Mouse (Mus musculus): ENCODE measurements around the gene Mgat5. TPM values are rescaled to one million over a fixed set of nuclear protein-coding genes. Genes with fewer than 3 reads are reported as not detected.

Gene Mgat5
- total RNA-seq, 2 experiments from 2014 or later: 11.4 to 11.8 TPM

- no peak for DNase-seq
Observed at GRCm38 (mm10) chr1:127259669-127260068, 54.9 kb downstream of the Mgat5 start.

DNA sequence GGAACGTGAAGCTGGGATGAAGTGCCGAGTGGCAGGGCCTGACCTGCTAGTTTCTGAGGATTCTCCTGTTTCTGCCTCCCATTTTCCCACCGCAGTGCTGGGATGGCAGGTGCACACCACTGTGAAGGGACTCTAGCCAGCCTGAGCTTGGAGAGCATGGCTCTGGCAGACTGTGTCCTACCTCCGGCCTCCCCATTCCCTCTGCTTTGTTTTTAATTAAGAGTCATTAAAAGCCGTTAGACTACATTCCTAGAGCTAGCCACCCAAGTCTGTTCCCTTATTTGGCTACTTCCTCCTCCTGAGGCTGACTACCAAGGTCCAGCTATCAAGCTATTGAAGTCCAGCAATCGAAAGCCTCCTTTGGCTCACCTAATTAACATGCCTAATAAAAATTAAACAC is 56.2 kb downstream of the Mgat5 start:
- no peak for DNase-seq

DNA sequence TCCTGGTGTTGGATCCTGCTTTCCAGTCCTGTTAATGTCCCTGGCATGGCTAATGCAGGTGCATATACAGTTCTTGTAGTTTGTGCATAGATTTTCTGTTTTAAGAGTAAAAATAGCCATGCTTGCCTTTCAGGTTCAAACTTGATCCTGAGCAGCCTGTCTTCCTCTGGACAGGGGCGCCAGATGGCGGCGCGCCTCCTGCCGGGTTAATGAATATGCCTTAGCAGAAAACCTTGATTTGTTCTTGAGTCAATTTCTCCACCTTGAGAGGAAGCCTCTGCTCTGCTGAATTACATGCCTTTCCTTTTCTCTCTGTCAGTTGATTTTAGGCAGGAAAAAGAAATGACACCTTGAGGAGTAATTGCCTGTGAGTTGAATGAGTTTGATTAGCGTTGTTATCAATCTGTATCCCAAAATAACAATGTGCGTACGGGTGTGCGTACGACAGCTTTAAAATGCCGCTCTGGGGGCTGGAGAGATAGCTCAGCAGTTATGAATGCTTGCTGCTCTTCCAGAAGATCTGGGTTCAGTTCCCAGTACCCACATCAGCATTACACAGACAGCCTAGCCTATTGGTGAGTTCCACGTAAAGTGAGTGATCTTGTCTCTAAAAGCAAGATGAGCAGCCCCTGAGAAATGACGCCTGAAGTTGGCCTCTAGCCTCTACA is 57.5 kb downstream of the Mgat5 start:
- no peak for DNase-seq

- no peak for DNase-seq
Observed at GRCm38 (mm10) chr1:127267985-127268384, 63.2 kb downstream of the Mgat5 start.

DNA sequence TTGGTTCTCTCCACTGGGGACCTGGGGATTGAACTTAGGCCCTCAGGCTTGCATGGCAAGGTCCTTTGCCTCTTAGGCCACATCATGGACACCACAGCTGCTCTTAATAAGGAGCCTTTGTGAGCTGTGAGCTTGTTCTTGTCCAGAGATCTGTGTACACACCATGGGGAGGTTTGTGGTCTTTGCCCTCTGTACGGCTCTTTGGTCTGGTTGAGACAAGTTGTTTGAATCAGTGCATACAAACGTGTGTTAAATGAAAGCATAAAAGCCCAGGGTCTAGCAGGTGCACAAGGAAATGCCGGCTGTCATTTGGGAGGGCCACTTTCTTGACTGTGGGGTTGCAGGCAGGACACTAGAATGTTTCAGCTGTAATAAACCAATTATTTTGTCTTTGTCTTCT is 64.5 kb downstream of the Mgat5 start:
- DNase-seq: no peak

- no peak for DNase-seq
Observed at GRCm38 (mm10) chr1:127270273-127271020, 65.6 kb downstream of the Mgat5 start.

DNA sequence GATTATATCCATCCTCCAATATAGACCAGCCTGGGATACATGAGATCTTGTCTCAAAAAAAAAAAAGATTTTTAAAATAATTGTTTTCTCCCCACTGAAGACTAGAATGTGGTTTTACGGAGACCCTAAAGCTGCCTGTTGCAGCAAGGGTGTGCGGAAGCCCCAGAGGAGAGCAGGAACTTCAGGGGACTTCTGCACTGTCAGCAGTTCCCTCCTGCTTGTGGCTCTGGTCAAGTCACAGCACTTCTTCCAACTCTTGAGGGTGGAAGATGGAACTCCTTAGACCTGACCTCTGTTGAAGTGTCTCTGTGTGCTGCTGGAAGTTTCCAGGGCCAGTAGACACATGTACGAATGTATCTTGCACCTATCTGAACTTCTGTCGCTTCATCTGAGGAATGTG is 66.3 kb downstream of the Mgat5 start:
- no peak for DNase-seq

DNA sequence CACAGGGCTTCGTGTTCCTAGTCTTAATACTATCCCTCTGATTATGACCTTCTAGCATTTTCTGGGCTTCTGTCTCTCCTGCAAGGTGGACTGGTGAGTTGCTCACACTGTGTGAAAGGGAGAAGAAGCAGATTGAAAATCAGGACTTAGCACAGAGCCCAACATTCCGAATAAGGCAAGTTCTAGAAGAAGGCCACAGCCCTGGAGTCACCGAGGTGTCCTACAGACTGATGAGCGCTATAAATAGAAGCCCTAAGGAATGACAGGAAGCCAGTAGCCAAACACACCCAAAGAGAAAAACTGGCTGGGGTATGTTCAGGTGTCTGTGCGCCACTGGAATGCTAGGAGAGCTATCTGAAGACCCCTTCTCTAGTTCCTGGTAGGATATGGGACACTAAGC is 68.5 kb downstream of the Mgat5 start:
- no peak for DNase-seq

DNA sequence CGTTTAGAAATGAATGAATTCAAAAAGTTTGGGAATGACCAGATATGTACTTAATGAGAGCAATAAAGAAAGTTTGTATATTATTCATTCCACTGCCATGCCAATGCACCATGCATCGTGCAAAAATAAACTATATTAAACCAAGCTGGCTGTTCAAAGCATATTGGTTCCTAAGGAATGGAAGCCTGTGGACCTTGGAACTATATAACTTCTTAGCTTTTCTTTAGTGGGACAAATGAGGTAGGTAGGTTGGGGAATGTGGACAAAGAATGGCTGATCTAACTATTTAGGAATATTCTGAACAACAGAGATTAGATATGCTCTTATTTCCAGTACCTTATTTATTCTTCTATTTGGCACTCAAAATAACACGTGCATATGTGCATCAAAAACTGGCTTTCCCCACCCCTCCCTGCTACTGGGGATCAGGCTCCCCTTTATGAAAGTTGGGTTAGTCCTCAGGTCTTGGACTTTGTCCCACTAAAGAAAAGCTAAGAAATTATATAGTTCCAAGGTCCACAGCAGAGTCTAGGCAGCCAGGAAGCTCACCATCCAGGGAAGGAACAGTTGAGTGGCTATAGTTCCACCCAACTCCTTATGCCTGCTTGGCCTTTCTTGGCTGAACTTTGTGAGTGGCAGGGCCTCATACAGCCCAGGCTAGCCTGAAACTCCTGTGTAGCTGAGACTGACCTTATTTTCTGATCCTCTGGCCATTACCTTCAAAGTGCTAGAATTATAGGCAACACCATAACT is 70.9 kb downstream of the Mgat5 start:
- DNase-seq: no peak

DNA sequence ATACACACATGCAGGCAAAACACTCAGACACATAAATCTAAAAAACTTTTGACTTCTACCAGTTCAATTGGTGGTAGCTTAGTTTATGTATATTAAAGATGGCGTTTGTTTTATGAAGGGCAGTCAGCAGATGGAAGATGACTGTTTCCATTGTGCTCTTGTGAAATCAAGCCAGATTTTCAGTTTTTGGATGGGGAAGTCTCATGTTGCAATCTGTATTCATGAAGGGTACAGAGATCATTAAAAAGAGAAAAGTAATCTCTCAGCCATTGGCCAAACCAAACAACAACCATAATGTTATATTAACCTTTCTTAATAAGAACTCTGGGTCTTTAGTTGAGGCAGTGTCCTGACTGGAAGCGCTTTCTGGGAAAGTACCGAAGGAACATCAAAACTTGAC is 73.3 kb downstream of the Mgat5 start:
- DNase-seq: no peak

DNA sequence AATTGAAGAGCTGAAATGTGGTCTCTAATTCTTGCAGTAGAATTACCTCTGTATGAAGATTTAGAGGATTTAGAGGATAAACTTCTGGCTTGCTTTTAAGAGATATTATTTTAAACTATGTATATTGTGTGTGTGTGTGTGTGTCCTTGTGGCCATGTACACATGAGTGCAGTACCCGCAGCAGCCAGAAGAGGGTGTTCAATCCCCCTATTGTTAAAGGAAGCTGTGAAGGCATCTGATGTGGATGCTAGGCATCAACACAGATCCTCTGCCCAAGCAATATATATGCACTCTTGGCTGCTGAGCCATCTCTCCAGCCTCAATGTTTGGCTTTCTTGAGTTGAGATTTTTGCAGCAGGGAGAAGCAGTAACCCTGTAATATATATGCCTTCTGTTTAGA is 75.4 kb downstream of the Mgat5 start:
- DNase-seq: peak in 1 of 2 experiments; percentile 8

DNA sequence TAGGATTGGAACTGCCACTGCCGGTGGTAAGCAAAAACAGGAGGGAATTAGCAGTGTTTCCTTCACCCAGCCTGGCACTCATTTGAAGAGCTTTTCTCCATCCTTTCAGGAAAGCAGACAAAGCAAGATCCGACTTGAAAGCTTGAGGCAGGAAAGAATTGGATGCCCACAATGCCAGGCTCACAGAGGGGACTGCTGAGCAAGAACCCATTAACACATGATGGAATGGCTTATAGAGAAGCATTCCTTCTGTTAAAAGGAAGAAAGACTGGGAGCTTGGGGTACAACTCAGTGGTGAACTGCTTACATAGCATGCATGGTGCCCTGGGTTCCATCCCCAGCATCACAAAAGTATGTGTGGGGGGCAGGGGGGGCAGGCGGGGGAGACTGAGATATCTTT is 80.2 kb downstream of the Mgat5 start:
- no peak for DNase-seq

GRCm38 (mm10) chr1:127287505-127287904 is 82.7 kb downstream of the Mgat5 start:
- DNase-seq: no peak

DNA sequence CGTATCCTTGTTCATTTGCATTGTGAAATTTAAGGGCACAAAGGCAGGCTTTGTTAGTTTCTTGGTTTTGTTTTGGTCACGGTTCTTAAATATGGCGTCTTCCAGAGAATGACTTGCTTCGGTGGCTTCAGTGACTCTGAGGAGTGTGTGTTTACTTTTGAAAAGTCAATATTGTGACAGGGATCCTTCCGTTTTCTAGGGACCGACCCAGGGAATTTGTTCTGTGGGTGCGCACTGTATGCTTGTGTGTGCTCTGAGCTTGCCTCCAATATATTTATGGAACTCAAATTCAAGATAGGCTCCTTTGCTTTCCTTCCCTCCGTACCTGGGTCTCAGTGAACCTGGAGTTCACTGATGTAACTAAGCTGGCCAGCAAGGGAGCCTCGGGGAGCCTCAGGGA is 86.1 kb downstream of the Mgat5 start:
- no peak for DNase-seq

DNA sequence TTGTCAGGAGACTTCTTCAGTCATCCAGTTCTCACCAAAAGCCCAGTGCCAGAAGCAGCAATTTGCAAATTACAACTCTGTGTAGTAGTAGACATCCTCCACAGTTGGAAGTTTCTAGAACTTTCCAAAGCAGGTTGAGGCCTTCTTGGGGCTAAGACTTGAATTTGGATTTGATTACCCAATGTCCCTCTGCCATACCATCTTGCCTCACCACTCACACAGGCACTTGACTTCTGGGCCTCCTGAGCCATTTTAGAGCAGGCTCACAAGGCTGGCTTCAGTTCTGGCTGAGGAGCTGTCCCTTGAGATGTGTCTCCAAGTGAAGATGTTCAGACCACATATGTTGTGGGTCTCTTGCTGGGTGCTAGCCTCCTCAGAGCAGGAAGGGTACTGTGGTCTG is 86.9 kb downstream of the Mgat5 start:
- DNase-seq: no peak

- DNase-seq: no peak
Observed at GRCm38 (mm10) chr1:127293286-127293685, 88.5 kb downstream of the Mgat5 start.

GRCm38 (mm10) chr1:127296815-127297214 is 92.0 kb downstream of the Mgat5 start:
- no peak for DNase-seq

- DNase-seq: no peak
Observed at GRCm38 (mm10) chr1:127299774-127300173, 95.0 kb downstream of the Mgat5 start.

- DNase-seq: no peak
Observed at GRCm38 (mm10) chr1:127301038-127301437, 96.2 kb downstream of the Mgat5 start.

DNA sequence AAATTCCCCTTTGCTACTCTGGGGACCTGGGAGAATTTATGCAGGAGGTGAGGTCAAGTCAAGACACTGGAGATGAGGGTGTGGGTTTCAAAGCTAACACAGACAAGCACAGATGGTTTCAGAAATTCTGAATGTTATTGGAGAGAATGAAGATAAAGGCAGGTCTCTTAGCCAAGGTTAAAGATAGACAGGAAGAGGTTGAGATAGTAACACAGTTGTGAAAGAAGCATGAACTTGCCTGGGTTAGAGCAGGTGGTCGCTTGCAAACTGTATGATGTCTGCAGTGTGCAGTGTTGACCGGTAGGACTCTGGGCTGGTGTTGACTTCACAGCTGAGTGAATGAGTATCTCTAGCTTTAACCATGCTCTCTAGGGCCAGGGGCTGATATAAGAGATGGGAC is 97.8 kb downstream of the Mgat5 start:
- DNase-seq: no peak

- no peak for DNase-seq
Observed at GRCm38 (mm10) chr1:127303791-127304190, 99.0 kb downstream of the Mgat5 start.

- no peak for DNase-seq
Observed at GRCm38 (mm10) chr1:127304281-127304680, 99.5 kb downstream of the Mgat5 start.

GRCm38 (mm10) chr1:127305582-127305981 is 100.8 kb downstream of the Mgat5 start:
- no peak for DNase-seq
